Mouse (Mus musculus): ENCODE measurements around the gene Ralgapa1.

GRCm38 (mm10) chr12:55599639-55600502 is 221.1 kb downstream of the Ralgapa1 start:
- TF ChIP-seq CTCF (IDR thresholded peaks at IDR 0.05; ENCODE audit: extremely low read depth, insufficient read depth, insufficient read length, insufficient replicate concordance) (no peak), POLR2A (IDR thresholded peaks at IDR 0.05; ENCODE audit: low read depth, low read length) (no peak)

All from spleen, adult 2 months (tissue).